In genomic region chr5:35583221-35583783, GRCm38 (mm10) we compare ENCODE assay signal across 8 mouse cellular contexts. TPM values are rescaled to one million over a fixed set of nuclear protein-coding genes. Genes with fewer than 3 reads are reported as not detected.
DNase-seq lines count a peak whose midpoint lies in the region; ATAC-seq and TF ChIP-seq lines count a peak whose summit lies in the region.

No protein-coding gene starts in this region.

- peaks cover 6% of the 10 kb centered on the region for H3K36me3 ChIP-seq in limb, embryonic 14.5 days (ENCODE audit: control insufficient read depth, insufficient read depth, low read length)
- H3K36me3 ChIP-seq in neural tube, embryonic 15.5 days, result peaks cover 8% of the 10 kb centered on the region; the same call in 1 of the 2 replicates

- peak overlapping the region; percentile 62 for H3K9ac ChIP-seq in limb, embryonic 14.5 days (ENCODE audit: low read depth, low read length, severe bottlenecking)
- peak overlapping the region; percentile 66 for H3K9ac ChIP-seq in neural tube, embryonic 15.5 days (replicated peaks)

- DNase-seq in lung, adult 2 months, result no peak
- DNase-seq in lung, postnatal 14 days, result no peak
- DNase-seq in limb, embryonic 14.5 days (ENCODE audit: low spot score), result no peak
- no peak for DNase-seq in left cerebral cortex, postnatal 14 days (ENCODE audit: low spot score in 2 of 2)
- no peak for DNase-seq in left cerebral cortex, postnatal 25 days (ENCODE audit: low spot score in 2 of 2)
- DNase-seq in gastrocnemius, postnatal 14 days, result no peak

- H3K27ac ChIP-seq in limb, embryonic 14.5 days (replicated peaks; ENCODE audit: low read depth, low read length), result no peak overlapping the region
- peak overlapping the region; percentile 74 for H3K27ac ChIP-seq in neural tube, embryonic 15.5 days (replicated peaks)

- H3K9me3 ChIP-seq in limb, embryonic 14.5 days (ENCODE audit: control insufficient read depth, low read length), result no peaks in the 10 kb centered on the region
- no peaks in the 10 kb centered on the region for H3K9me3 ChIP-seq in neural tube, embryonic 15.5 days (replicated peaks)

- H3K4me1 ChIP-seq in lung, adult 2 months (ENCODE audit: control insufficient read depth, insufficient read depth, low read length), result peaks cover 10% of the 10 kb centered on the region
- H3K4me1 ChIP-seq in limb, embryonic 14.5 days (ENCODE audit: control insufficient read depth, insufficient read depth, low read length), result peaks cover 3% of the 10 kb centered on the region; the same call in 1 of the 2 replicates
- peaks cover 21% of the 10 kb centered on the region for H3K4me1 ChIP-seq in neural tube, embryonic 15.5 days

- intact Hi-C loops in left cerebral cortex, postnatal 14 days (cut with DNase I), result loop anchor here (10.0 kb wide), 1 partner anchor 281 kb away; no protein-coding TSS in a partner anchor
- intact Hi-C loops in left cerebral cortex, postnatal 25 days (cut with DNase I), result loop anchor here (1.0 to 10.0 kb wide), 2 partner anchors 8 to 271 kb away; partner anchors contain the start of gene Trmt44
- intact Hi-C loops in gastrocnemius, postnatal 14 days (cut with DNase I; ENCODE audit: low total_unique reads), result no loop called here

- under 1% methylated on average over 17 of the region's 17 CpGs for WGBS in lung, adult 2 months
- WGBS in limb, embryonic 14.5 days, result 4% methylated on average over 17 of the region's 17 CpGs
- WGBS in neural tube, embryonic 15.5 days, result 4% methylated on average over 17 of the region's 17 CpGs

- no peak for TF ChIP-seq POLR2A in lung, adult 2 months (IDR thresholded peaks at IDR 0.05; ENCODE audit: borderline replicate concordance, extremely low read depth, low read depth, low read length)
- no peak for TF ChIP-seq POLR2A in limb, embryonic 14.5 days (IDR thresholded peaks at IDR 0.05; ENCODE audit: borderline replicate concordance, extremely low read depth, insufficient read depth, insufficient read length)

- peak overlapping the region; percentile 77 for H3K4me3 ChIP-seq in lung, adult 2 months (replicated peaks; ENCODE audit: extremely low read depth, low read depth, low read length)
- peak overlapping the region; percentile 67 for H3K4me3 ChIP-seq in limb, embryonic 14.5 days (replicated peaks; ENCODE audit: low read length)
- H3K4me3 ChIP-seq in neural tube, embryonic 15.5 days (replicated peaks), result peak overlapping the region; percentile 65

- no peak for TF ChIP-seq CTCF in lung, adult 2 months (IDR thresholded peaks at IDR 0.05; ENCODE audit: insufficient read depth, low read length)

- H3K4me2 ChIP-seq in limb, embryonic 14.5 days (replicated peaks; ENCODE audit: low read depth, low read length, severe bottlenecking), result peak overlapping the region; percentile 67
- H3K4me2 ChIP-seq in neural tube, embryonic 15.5 days, result peak overlapping the region; percentile 63

- no peaks in the 10 kb centered on the region for H3K27me3 ChIP-seq in limb, embryonic 14.5 days (ENCODE audit: control insufficient read depth, insufficient read depth, low read length)
- peaks cover 14% of the 10 kb centered on the region; the same call in 1 of the 2 replicates for H3K27me3 ChIP-seq in neural tube, embryonic 15.5 days (replicated peaks)

- ATAC-seq in erythroblast, adult 5-6 weeks (replicated peaks; ENCODE audit: low FRiP score, poor library complexity, severe bottlenecking), result peak; percentile 48
- ATAC-seq in limb, embryonic 14.5 days (ENCODE audit: low FRiP score, low read depth), result no peak
- ATAC-seq in neural tube, embryonic 15.5 days (ENCODE audit: low FRiP score), result peak; percentile 5; the same call in 1 of the 2 replicates

RNA-seq across cellular contexts. Expression of gene Acox3, which starts 0.5 kb away (rescaled TPM):
- polyA plus RNA-seq in lung, adult 2 months (2012; rRNA removed), result 42.8 and 53.8 TPM in 2 replicates
- total RNA-seq in erythroblast, adult 5-6 weeks (2015; ENCODE audit: low replicate concordance), result 14.2 and 22.1 TPM in 2 replicates
- total RNA-seq in erythroblast, adult 5-6 weeks (2017; ENCODE audit: low replicate concordance), result 7.4 and 14.2 TPM in 2 replicates
- polyA plus RNA-seq in limb, embryonic 14.5 days (2012; rRNA removed), result 31.1 and 31.3 TPM in 2 replicates
- polyA plus RNA-seq in limb, embryonic 14.5 days (2014; fragmentation: Nextera tagmentation; extraction: Ambion mirVana), result 14.2 and 15.0 TPM in 2 replicates
- polyA plus RNA-seq in neural tube, embryonic 15.5 days (2015; fragmentation: Nextera tagmentation; extraction: Ambion mirVana), result 12.7 and 13.5 TPM in 2 replicates
- total RNA-seq in left cerebral cortex, postnatal 14 days (2021), result 10 to 100 TPM; 24.8 to 29.5 TPM
- 10 to 100 TPM; 26.6 to 29.5 TPM for total RNA-seq in left cerebral cortex, postnatal 25 days (2021)
- 10 to 100 TPM; 12.0 to 12.9 TPM for total RNA-seq in gastrocnemius, postnatal 14 days (2021)

RNA-seq across cellular contexts. Expression of gene Trmt44, which starts 8.4 kb away (rescaled TPM):
- polyA plus RNA-seq in lung, adult 2 months (2012; rRNA removed), result 4.2 and 4.5 TPM in 2 replicates
- total RNA-seq in erythroblast, adult 5-6 weeks (2015; ENCODE audit: low replicate concordance), result 0.42 and 2.1 TPM in 2 replicates
- 2.0 and 4.3 TPM in 2 replicates for total RNA-seq in erythroblast, adult 5-6 weeks (2017; ENCODE audit: low replicate concordance)
- 7.5 and 8.3 TPM in 2 replicates for polyA plus RNA-seq in limb, embryonic 14.5 days (2012; rRNA removed)
- 7.6 and 8.5 TPM in 2 replicates for polyA plus RNA-seq in limb, embryonic 14.5 days (2014; fragmentation: Nextera tagmentation; extraction: Ambion mirVana)
- polyA plus RNA-seq in neural tube, embryonic 15.5 days (2015; fragmentation: Nextera tagmentation; extraction: Ambion mirVana), result 5.3 and 6.9 TPM in 2 replicates
- 1 to 10 TPM; 6.9 to 7.4 TPM for total RNA-seq in left cerebral cortex, postnatal 14 days (2021)
- 1 to 10 TPM; 7.6 to 8.7 TPM for total RNA-seq in left cerebral cortex, postnatal 25 days (2021)
- total RNA-seq in gastrocnemius, postnatal 14 days (2021), result 1 to 10 TPM; 1.5 to 1.8 TPM

RNA-seq across cellular contexts. Expression of gene Cpz, which starts 57.8 kb away (rescaled TPM):
- polyA plus RNA-seq in lung, adult 2 months (2012; rRNA removed), result 6.0 and 9.2 TPM in 2 replicates
- not detected in 2 replicates for total RNA-seq in erythroblast, adult 5-6 weeks (2015; ENCODE audit: low replicate concordance)
- not detected in 2 replicates for total RNA-seq in erythroblast, adult 5-6 weeks (2017; ENCODE audit: low replicate concordance)
- 9.9 and 10.1 TPM in 2 replicates for polyA plus RNA-seq in limb, embryonic 14.5 days (2012; rRNA removed)
- 5.6 and 7.8 TPM in 2 replicates for polyA plus RNA-seq in limb, embryonic 14.5 days (2014; fragmentation: Nextera tagmentation; extraction: Ambion mirVana)
- polyA plus RNA-seq in neural tube, embryonic 15.5 days (2015; fragmentation: Nextera tagmentation; extraction: Ambion mirVana), result 2.8 and 3.7 TPM in 2 replicates
- 1 to 10 TPM; 2.1 TPM for total RNA-seq in left cerebral cortex, postnatal 14 days (2021)
- total RNA-seq in left cerebral cortex, postnatal 25 days (2021), result under 1 TPM; 0.16 to 0.39 TPM
- 10 to 100 TPM; 12.5 to 14.5 TPM for total RNA-seq in gastrocnemius, postnatal 14 days (2021)

Comparison
In these comparisons a context has a peak if more than half of its experiments do, and no peak if none do; other contexts are left out.
1. RNA of gene Cpz, which starts 57.8 kb away (total RNA-seq): 12.5 to 14.5 TPM in gastrocnemius, postnatal 14 days; 2.1 TPM in left cerebral cortex, postnatal 14 days, 0.16 to 0.39 TPM in left cerebral cortex, postnatal 25 days and not detected in erythroblast, adult 5-6 weeks; every median in the first group is over 4 times any median in the second.
2. Peak in every context shown above with its lines, with median percentiles within 50 percentile points of each other: H3K4me3 ChIP-seq.